ENCODE assay signal across 9 mouse cellular contexts in the genomic region with DNA sequence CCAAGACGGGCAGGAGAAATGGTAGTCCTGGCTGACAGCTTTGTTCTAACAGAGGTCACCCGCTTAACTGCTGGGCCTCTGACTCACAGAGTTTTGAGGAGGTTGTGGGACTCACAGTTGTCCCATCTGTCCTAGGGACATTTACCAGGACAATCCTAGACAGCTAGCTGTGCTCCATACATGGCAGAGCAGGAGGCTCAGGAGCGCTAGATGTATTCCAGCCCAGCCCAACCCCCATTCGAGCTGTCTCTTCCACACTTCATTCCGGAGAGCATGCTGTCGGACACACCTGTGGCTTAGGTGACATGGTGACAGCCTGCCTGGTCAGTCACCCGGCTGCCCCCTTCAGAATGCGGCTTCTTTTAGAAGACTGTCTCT. TPM values are rescaled to one million over a fixed set of nuclear protein-coding genes. Genes with fewer than 3 reads are reported as not detected.
A peak's percentile ranks its signal among the peaks of the same experiment; 100 is the strongest.
DNase-seq lines count a peak whose midpoint lies in the region; ATAC-seq and TF ChIP-seq lines count a peak whose summit lies in the region.
"Had no signal": no experiment of that assay in that cellular context is flagged by ENCODE, and none has a peak within 500 bp of the region (broad histone marks: within the 10 kb centered on the region; RNA-seq: fewer than 3 reads in every experiment).

No protein-coding gene starts in this region.

- no peak for DNase-seq in forebrain, embryonic 11.5 days (ENCODE audit: low spot score)
- DNase-seq in kidney, postnatal 0 days (ENCODE audit: low spot score), result no peak
- DNase-seq in kidney, adult 11 months, result no peak
- no peak for DNase-seq in left cerebral cortex, adult 11 months (ENCODE audit: low spot score)
- no peak for DNase-seq in thymus, adult 2 months
- DNase-seq: thymus, postnatal 25 days had no signal

- 0 out of 2 replicates have a peak overlapping the region, but pooled peaks have one; percentile 6 for H3K27ac ChIP-seq in forebrain, embryonic 11.5 days (ENCODE audit: low read depth, low read length)
- no peak overlapping the region for H3K27ac ChIP-seq in forebrain, embryonic 16.5 days (ENCODE audit: low read length)
- peak overlapping the region; percentile 78 for H3K27ac ChIP-seq in kidney, postnatal 0 days
- H3K27ac ChIP-seq in embryonic facial prominence, embryonic 12.5 days, result peak overlapping the region; percentile 74
- peak overlapping the region; percentile 80 for H3K27ac ChIP-seq in liver, embryonic 16.5 days (ENCODE audit: low read length)
- H3K27ac ChIP-seq in thymus, adult 2 months (ENCODE audit: control insufficient read depth, insufficient read depth, low read length), result no peak overlapping the region; the same call in 1 of the 2 replicates

- no peaks in the 10 kb centered on the region for H3K9me3 ChIP-seq in forebrain, embryonic 11.5 days (ENCODE audit: control insufficient read depth, low read length)
- no peaks in the 10 kb centered on the region for H3K9me3 ChIP-seq in forebrain, embryonic 16.5 days (ENCODE audit: control insufficient read depth, low read length)
- no peaks in the 10 kb centered on the region for H3K9me3 ChIP-seq in kidney, postnatal 0 days (replicated peaks; ENCODE audit: low read length)
- H3K9me3 ChIP-seq in embryonic facial prominence, embryonic 12.5 days, result no peaks in the 10 kb centered on the region
- H3K9me3 ChIP-seq in liver, embryonic 16.5 days (replicated peaks; ENCODE audit: control insufficient read depth, low read length), result no peaks in the 10 kb centered on the region

- no peak overlapping the region for H3K9ac ChIP-seq in forebrain, embryonic 11.5 days (ENCODE audit: low read length)
- H3K9ac ChIP-seq in forebrain, embryonic 16.5 days (replicated peaks; ENCODE audit: low read depth, low read length), result no peak overlapping the region
- no peak overlapping the region for H3K9ac ChIP-seq in kidney, postnatal 0 days (ENCODE audit: low read depth, low read length)
- H3K9ac ChIP-seq in embryonic facial prominence, embryonic 12.5 days, result no peak overlapping the region
- no peak overlapping the region for H3K9ac ChIP-seq in liver, embryonic 16.5 days (ENCODE audit: low read depth, low read length)

- WGBS in forebrain, embryonic 11.5 days, result 83% methylated on average over 8 of the region's 8 CpGs
- WGBS in forebrain, embryonic 16.5 days, result 88% methylated on average over 8 of the region's 8 CpGs
- 60% methylated on average over 8 of the region's 8 CpGs for WGBS in kidney, postnatal 0 days
- 57% methylated on average over 8 of the region's 8 CpGs for WGBS in embryonic facial prominence, embryonic 12.5 days
- 47% methylated on average over 8 of the region's 8 CpGs for WGBS in liver, embryonic 16.5 days (ENCODE audit: insufficient replicate concordance)
- WGBS in thymus, adult 2 months, result 63% methylated on average over 8 of the region's 8 CpGs

- H3K4me3 ChIP-seq in forebrain, embryonic 11.5 days (ENCODE audit: low read depth, low read length), result no peak overlapping the region
- no peak overlapping the region for H3K4me3 ChIP-seq in forebrain, embryonic 16.5 days (replicated peaks; ENCODE audit: low read length)
- no peak overlapping the region for H3K4me3 ChIP-seq in kidney, postnatal 0 days (replicated peaks; ENCODE audit: low read depth, low read length)
- no peak overlapping the region for H3K4me3 ChIP-seq in embryonic facial prominence, embryonic 12.5 days
- H3K4me3 ChIP-seq in liver, embryonic 16.5 days (ENCODE audit: low read depth, low read length), result no peak overlapping the region
- H3K4me3 ChIP-seq in thymus, adult 2 months (ENCODE audit: control insufficient read depth, insufficient read depth, low read length), result no peak overlapping the region

- peaks cover 14% of the 10 kb centered on the region; the same call in 1 of the 2 replicates for H3K4me1 ChIP-seq in forebrain, embryonic 11.5 days (replicated peaks; ENCODE audit: control insufficient read depth, insufficient read depth, low read length)
- peaks cover 26% of the 10 kb centered on the region for H3K4me1 ChIP-seq in forebrain, embryonic 16.5 days (replicated peaks; ENCODE audit: control insufficient read depth, insufficient read depth, low read length)
- H3K4me1 ChIP-seq in kidney, postnatal 0 days (replicated peaks; ENCODE audit: insufficient read depth, low read length), result peaks cover 75% of the 10 kb centered on the region
- peaks cover 64% of the 10 kb centered on the region for H3K4me1 ChIP-seq in embryonic facial prominence, embryonic 12.5 days
- H3K4me1 ChIP-seq in liver, embryonic 16.5 days (ENCODE audit: control insufficient read depth, low read depth, low read length), result peaks cover 70% of the 10 kb centered on the region
- H3K4me1 ChIP-seq in thymus, adult 2 months (replicated peaks; ENCODE audit: control insufficient read depth, insufficient read depth, low read length), result peaks cover 68% of the 10 kb centered on the region

- ATAC-seq in forebrain, embryonic 11.5 days (replicated peaks; ENCODE audit: low FRiP score), result no peak
- ATAC-seq in forebrain, embryonic 16.5 days, result no peak
- no peak for ATAC-seq in kidney, postnatal 0 days (replicated peaks; ENCODE audit: low FRiP score, low read depth)
- ATAC-seq in embryonic facial prominence, embryonic 12.5 days (ENCODE audit: insufficient number of reproducible peaks, insufficient read depth, low FRiP score, low TSS enrichment), result no peak
- ATAC-seq in liver, embryonic 16.5 days (ENCODE audit: low read depth), result no peak

- H3K4me2 ChIP-seq in forebrain, embryonic 11.5 days (ENCODE audit: low read depth, low read length, severe bottlenecking), result no peak overlapping the region
- H3K4me2 ChIP-seq in forebrain, embryonic 16.5 days (ENCODE audit: low read length), result no peak overlapping the region
- peak overlapping the region; percentile 16; the same call in 1 of the 2 replicates for H3K4me2 ChIP-seq in kidney, postnatal 0 days (ENCODE audit: low read length)
- no peak overlapping the region for H3K4me2 ChIP-seq in embryonic facial prominence, embryonic 12.5 days (replicated peaks)
- H3K4me2 ChIP-seq in liver, embryonic 16.5 days (ENCODE audit: low read depth, low read length), result 0 out of 2 replicates have a peak overlapping the region, but pooled peaks have one; percentile 2

- no peaks in the 10 kb centered on the region for H3K27me3 ChIP-seq in forebrain, embryonic 11.5 days (ENCODE audit: control insufficient read depth, insufficient read depth, low read length)
- H3K27me3 ChIP-seq in forebrain, embryonic 16.5 days (replicated peaks; ENCODE audit: control insufficient read depth, insufficient read depth, low read length), result no peaks in the 10 kb centered on the region
- no peaks in the 10 kb centered on the region for H3K27me3 ChIP-seq in kidney, postnatal 0 days (ENCODE audit: insufficient read depth, low read length)
- no peaks in the 10 kb centered on the region for H3K27me3 ChIP-seq in embryonic facial prominence, embryonic 12.5 days
- H3K27me3 ChIP-seq in liver, embryonic 16.5 days (ENCODE audit: control insufficient read depth, insufficient read depth, low read depth, low read length), result no peaks in the 10 kb centered on the region
- no peaks in the 10 kb centered on the region for H3K27me3 ChIP-seq in thymus, adult 2 months (ENCODE audit: control insufficient read depth, insufficient read depth, low read length)

- no peak for TF ChIP-seq CTCF in kidney, postnatal 0 days (IDR thresholded peaks at IDR 0.05; ENCODE audit: low read depth)
- no peak for TF ChIP-seq CTCF in thymus, adult 2 months (IDR thresholded peaks at IDR 0.05; ENCODE audit: borderline replicate concordance, control insufficient read depth, extremely low read depth, insufficient read depth, low read length, poor library complexity)

- TF ChIP-seq POLR2A in thymus, adult 2 months (IDR thresholded peaks at IDR 0.05; ENCODE audit: control insufficient read depth, extremely low read depth, insufficient read depth, low read length, poor library complexity), result no peak

- no peaks in the 10 kb centered on the region for H3K36me3 ChIP-seq in forebrain, embryonic 11.5 days (ENCODE audit: control insufficient read depth, insufficient read depth, low read length)
- H3K36me3 ChIP-seq in forebrain, embryonic 16.5 days (ENCODE audit: control insufficient read depth, insufficient read depth), result no peaks in the 10 kb centered on the region
- H3K36me3 ChIP-seq in kidney, postnatal 0 days (ENCODE audit: insufficient read depth, low read length), result 0 out of 2 replicates have a peak, but pooled peaks cover 3% of the 10 kb centered on the region
- H3K36me3 ChIP-seq in embryonic facial prominence, embryonic 12.5 days, result peaks cover 6% of the 10 kb centered on the region; the same call in 1 of the 2 replicates
- no peaks in the 10 kb centered on the region for H3K36me3 ChIP-seq in liver, embryonic 16.5 days (ENCODE audit: control insufficient read depth, insufficient read depth)
- H3K36me3 ChIP-seq in thymus, adult 2 months (ENCODE audit: control insufficient read depth, insufficient read depth, low read length), result no peaks in the 10 kb centered on the region

RNA-seq across cellular contexts. Expression of a gene that starts 22.9 kb away (rescaled TPM):
- 11.9 and 12.3 TPM in 2 replicates for polyA plus RNA-seq in forebrain, embryonic 11.5 days (2014; fragmentation: Nextera tagmentation; extraction: Ambion mirVana)
- polyA plus RNA-seq in forebrain, embryonic 16.5 days (2015; fragmentation: Nextera tagmentation; extraction: Ambion mirVana), result 20.6 and 22.5 TPM in 2 replicates
- polyA plus RNA-seq in kidney, postnatal 0 days (2015; fragmentation: Nextera tagmentation; extraction: Ambion mirVana), result 48.3 and 53.1 TPM in 2 replicates
- 46.8 and 47.1 TPM in 2 replicates for polyA plus RNA-seq in embryonic facial prominence, embryonic 12.5 days (2016; fragmentation: Nextera tagmentation; extraction: Ambion mirVana)
- 17.2 and 19.1 TPM in 2 replicates for polyA plus RNA-seq in liver, embryonic 16.5 days (2015; fragmentation: Nextera tagmentation; extraction: Ambion mirVana)
- 161 and 172 TPM in 2 replicates for polyA plus RNA-seq in thymus, adult 2 months (2012; rRNA removed)

RNA-seq across cellular contexts. Expression of a gene that starts 29.9 kb away (rescaled TPM):
- polyA plus RNA-seq in forebrain, embryonic 11.5 days (2014; fragmentation: Nextera tagmentation; extraction: Ambion mirVana), result 1,156 and 1,197 TPM in 2 replicates
- polyA plus RNA-seq in forebrain, embryonic 16.5 days (2015; fragmentation: Nextera tagmentation; extraction: Ambion mirVana), result 944 and 986 TPM in 2 replicates
- polyA plus RNA-seq in kidney, postnatal 0 days (2015; fragmentation: Nextera tagmentation; extraction: Ambion mirVana), result 1,459 and 1,525 TPM in 2 replicates
- 1,232 and 1,233 TPM in 2 replicates for polyA plus RNA-seq in embryonic facial prominence, embryonic 12.5 days (2016; fragmentation: Nextera tagmentation; extraction: Ambion mirVana)
- 919 and 997 TPM in 2 replicates for polyA plus RNA-seq in liver, embryonic 16.5 days (2015; fragmentation: Nextera tagmentation; extraction: Ambion mirVana)
- polyA plus RNA-seq in thymus, adult 2 months (2012; rRNA removed), result 3,356 and 3,688 TPM in 2 replicates

RNA-seq across cellular contexts. Expression of a gene that starts 35.7 kb away (rescaled TPM):
- 54.8 and 62.4 TPM in 2 replicates for polyA plus RNA-seq in forebrain, embryonic 11.5 days (2014; fragmentation: Nextera tagmentation; extraction: Ambion mirVana)
- polyA plus RNA-seq in forebrain, embryonic 16.5 days (2015; fragmentation: Nextera tagmentation; extraction: Ambion mirVana), result 44.7 and 53.6 TPM in 2 replicates
- 20.7 and 24.5 TPM in 2 replicates for polyA plus RNA-seq in kidney, postnatal 0 days (2015; fragmentation: Nextera tagmentation; extraction: Ambion mirVana)
- 56.1 and 57.9 TPM in 2 replicates for polyA plus RNA-seq in embryonic facial prominence, embryonic 12.5 days (2016; fragmentation: Nextera tagmentation; extraction: Ambion mirVana)
- polyA plus RNA-seq in liver, embryonic 16.5 days (2015; fragmentation: Nextera tagmentation; extraction: Ambion mirVana), result 14.1 and 14.8 TPM in 2 replicates
- polyA plus RNA-seq in thymus, adult 2 months (2012; rRNA removed), result 87.8 and 109 TPM in 2 replicates

RNA-seq across cellular contexts. Expression of a gene that starts 44.8 kb away (rescaled TPM):
- 20.6 and 22.0 TPM in 2 replicates for polyA plus RNA-seq in forebrain, embryonic 11.5 days (2014; fragmentation: Nextera tagmentation; extraction: Ambion mirVana)
- 32.7 and 37.6 TPM in 2 replicates for polyA plus RNA-seq in forebrain, embryonic 16.5 days (2015; fragmentation: Nextera tagmentation; extraction: Ambion mirVana)
- polyA plus RNA-seq in kidney, postnatal 0 days (2015; fragmentation: Nextera tagmentation; extraction: Ambion mirVana), result 19.6 and 20.2 TPM in 2 replicates
- 23.2 and 25.9 TPM in 2 replicates for polyA plus RNA-seq in embryonic facial prominence, embryonic 12.5 days (2016; fragmentation: Nextera tagmentation; extraction: Ambion mirVana)
- 4.6 and 6.5 TPM in 2 replicates for polyA plus RNA-seq in liver, embryonic 16.5 days (2015; fragmentation: Nextera tagmentation; extraction: Ambion mirVana)
- polyA plus RNA-seq in thymus, adult 2 months (2012; rRNA removed), result 47.2 and 48.6 TPM in 2 replicates

Comparison
In these comparisons a context has a peak if more than half of its experiments do, and no peak if none do; other contexts are left out.
1. H3K27ac ChIP-seq: peak in forebrain, embryonic 11.5 days (single experiment), kidney, postnatal 0 days (single experiment), embryonic facial prominence, embryonic 12.5 days (single experiment) and liver, embryonic 16.5 days (single experiment); none in forebrain, embryonic 16.5 days (single experiment) and thymus, adult 2 months (single experiment).
2. H3K4me2 ChIP-seq: peak in kidney, postnatal 0 days (single experiment) and liver, embryonic 16.5 days (single experiment); none in forebrain, embryonic 11.5 days (single experiment), forebrain, embryonic 16.5 days (single experiment) and embryonic facial prominence, embryonic 12.5 days (single experiment).